Mouse (Mus musculus) heart, postnatal 0 days (tissue): ENCODE results near the gene Cabp1. TPM values are rescaled to one million over a fixed set of nuclear protein-coding genes. Genes with fewer than 3 reads are reported as not detected.

Experiments used
- ATAC-seq: fragments of 200-750 bp; cut with Nextera tagmentation; 2 replicates; pipeline ENCODE4 v1.8.0; 2017; ENCODE audit warnings: low read depth, moderate number of reproducible peaks, moderate library complexity; ENCODE audit not compliant: insufficient read depth
- DNase-seq: peaks from one replicate; pipeline ENCODE4 v3.0.0-alpha.2; 2016; ENCODE audit warnings: low spot score
- H3K27ac ChIP-seq: fragments of 300-500 bp; sonication (generic); 2 replicates; pipeline ENCODE4 v1.5.1; 2014; ENCODE audit warnings: low read depth, mild to moderate bottlenecking
- H3K27me3 ChIP-seq: fragments of 300-500 bp; sonication (generic); 2 replicates; pipeline ENCODE4 v1.6.1; 2014; ENCODE audit warnings: low read length, mixed read lengths; ENCODE audit not compliant: control insufficient read depth, insufficient read depth
- H3K36me3 ChIP-seq: fragments of 300-500 bp; sonication (generic); replicated peaks from 2 replicates; pipeline ENCODE4 v1.6.1; 2014; ENCODE audit warnings: low read length, mixed read lengths; ENCODE audit not compliant: control insufficient read depth, insufficient read depth
- H3K4me1 ChIP-seq: fragments of 300-500 bp; sonication (generic); 2 replicates; pipeline ENCODE4 v1.6.1; 2014; ENCODE audit warnings: antibody characterized with exemption; ENCODE audit not compliant: control insufficient read depth, insufficient read depth
- H3K4me2 ChIP-seq: fragments of 300-500 bp; sonication (generic); 2 replicates; pipeline ENCODE4 v1.6.1; 2014; ENCODE audit warnings: low read depth, mild to moderate bottlenecking, low read length, moderate library complexity
- H3K4me3 ChIP-seq: fragments of 300-500 bp; sonication (generic); 2 replicates; pipeline ENCODE4 v1.5.1; 2014; ENCODE audit warnings: low read depth, low read length
- H3K9ac ChIP-seq: fragments of 300-500 bp; sonication (generic); replicated peaks from 2 replicates; pipeline ENCODE4 v1.6.1; 2014; ENCODE audit warnings: low read depth, low read length, mixed read lengths
- H3K9me3 ChIP-seq: fragments of 300-500 bp; sonication (generic); replicated peaks from 2 replicates; pipeline ENCODE4 v1.6.1; 2016; ENCODE audit warnings: low read length; ENCODE audit not compliant: control insufficient read depth
- CTCF ChIP-seq: IDR thresholded peaks from 2 replicates; pipeline ENCODE4 v1.5.1; 2016; ENCODE audit warnings: antibody characterized with exemption, control low read depth, low read depth
- EP300 ChIP-seq: IDR thresholded peaks from 2 replicates; pipeline ENCODE4 v1.6.1; 2016; ENCODE audit warnings: antibody characterized with exemption, low read depth
- WGBS: fragments of 180-500 bp; shearing (Covaris S2); extraction: QIAGEN DNeasy Blood & Tissue Kit; methylation state at CpG from one replicate; pipeline ENCODE4 v1.1.7; 2014; 5-methylcytosine and 5-hydroxymethylcytosine counted together
- polyA plus RNA-seq: library from polyadenylated mRNA; unstranded; fragments of >200 nt; fragmentation: Nextera tagmentation; extraction: Ambion mirVana; gene quantifications from 2 replicates; pipeline ENCODE4 v1.2.1, GENCODE M21; 2015
- total RNA-seq: library from RNA; depleted of rRNA; stranded (reverse); fragments of >200 nt; gene quantifications from 2 replicates; pipeline ENCODE4 v1.2.3, GENCODE M21; 2014; ENCODE audit warnings: low replicate concordance; rRNA removed

The Cabp1 gene
- total and polyA plus RNA-seq, 2 experiments from 2014 or later, result 0.96 to 4.1 TPM

DNA sequence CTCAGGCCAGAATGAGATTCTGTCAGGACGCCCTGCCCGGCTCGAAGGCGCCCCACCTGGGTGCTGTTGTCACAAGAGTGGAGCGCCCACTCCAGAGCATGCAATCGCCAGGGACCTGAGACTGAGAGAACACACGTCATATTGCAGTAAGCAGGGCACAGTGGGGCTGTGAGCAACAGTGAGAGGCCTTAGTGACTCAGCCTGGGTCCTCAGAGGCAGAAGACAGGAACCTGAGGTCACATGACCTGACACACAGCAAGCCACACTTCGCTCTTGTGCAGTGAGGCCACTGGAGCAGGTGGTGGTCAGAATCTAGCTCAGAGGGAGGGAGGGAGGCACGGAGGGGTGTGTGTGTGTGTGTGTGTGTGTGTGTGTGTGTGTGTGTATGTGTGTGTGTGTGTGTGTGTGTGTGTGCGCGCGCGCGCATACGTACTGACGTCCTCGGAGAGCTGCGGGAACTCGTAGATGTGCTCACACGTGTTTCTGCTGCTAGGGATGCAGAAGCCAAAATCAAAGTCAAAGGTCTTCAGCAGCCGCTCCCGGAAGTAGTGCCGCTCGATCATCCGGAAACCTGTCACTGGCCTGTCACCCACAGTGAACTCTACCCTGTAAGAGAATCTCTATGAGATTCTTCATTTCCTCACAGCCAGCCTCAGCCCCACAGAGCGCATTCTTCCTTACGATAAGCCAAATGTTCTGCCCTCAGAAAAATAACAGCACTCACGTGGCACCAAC is 67.4 kb downstream of the Cabp1 start:
- H3K27me3 ChIP-seq, result no peaks in the 10 kb centered on the region
- H3K9me3 ChIP-seq, result no peaks in the 10 kb centered on the region
- DNase-seq (no peak), ATAC-seq (no peak)
- H3K4me2 ChIP-seq, result no peak overlapping the region
- H3K36me3 ChIP-seq, result peaks cover 53% of the 10 kb centered on the region
- no peak overlapping the region for H3K4me3 ChIP-seq
- WGBS, result 83% methylated on average over 28 of the region's 28 CpGs
- H3K4me1 ChIP-seq, result no peaks in the 10 kb centered on the region
- H3K9ac ChIP-seq, result no peak overlapping the region
- no peak for TF ChIP-seq EP300
- TF ChIP-seq CTCF, result no peak
- H3K27ac ChIP-seq, result no peak overlapping the region

DNA sequence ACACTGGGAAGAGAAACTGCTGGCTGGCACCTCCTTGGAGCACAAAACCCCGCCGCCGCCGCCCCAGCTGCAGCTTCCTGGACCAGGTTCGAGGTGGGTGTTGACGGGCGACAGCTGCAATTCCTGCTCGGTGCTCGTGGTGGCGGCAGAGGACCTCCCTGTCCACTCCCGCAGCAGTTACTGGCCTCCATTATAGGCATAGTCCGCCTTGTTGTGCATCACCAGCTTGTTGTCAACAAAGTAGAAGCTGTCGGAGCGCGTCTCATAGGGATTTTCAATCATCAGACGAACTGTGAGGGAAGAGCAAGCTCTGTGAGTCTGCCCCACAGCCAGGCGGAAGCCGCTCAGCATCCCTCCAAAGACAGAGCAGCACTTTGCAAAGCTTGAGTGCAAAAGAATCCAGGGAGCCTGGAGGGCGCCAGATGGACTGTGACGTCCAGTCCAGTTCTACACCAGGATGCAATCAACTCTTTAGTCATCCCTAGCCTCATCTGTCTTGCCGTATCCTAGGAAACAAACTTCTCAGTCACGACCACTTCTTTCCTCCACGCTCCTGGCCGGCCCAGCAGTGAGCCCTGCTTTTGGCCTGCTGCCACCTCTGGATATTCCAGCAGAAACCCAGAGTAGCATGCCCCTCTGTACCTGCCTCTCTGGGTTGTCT is 68.8 kb downstream of the Cabp1 start:
- peak; percentile 91 for DNase-seq
- 17% methylated on average over 24 of the region's 24 CpGs for WGBS
- Histone ChIP-seq H3K4me2 (no peak overlapping the region), H3K9ac (no peak overlapping the region), H3K27ac (peak overlapping the region; percentile 54; the same call in 1 of the 2 replicates), H3K9me3 (no peaks in the 10 kb centered on the region), H3K27me3 (no peaks in the 10 kb centered on the region), H3K4me1 (no peaks in the 10 kb centered on the region), H3K36me3 (peaks cover 50% of the 10 kb centered on the region), H3K4me3 (no peak overlapping the region)
- ATAC-seq, result peak; percentile 89
- TF ChIP-seq CTCF, result peak; percentile 90
- no peak for TF ChIP-seq EP300

DNA sequence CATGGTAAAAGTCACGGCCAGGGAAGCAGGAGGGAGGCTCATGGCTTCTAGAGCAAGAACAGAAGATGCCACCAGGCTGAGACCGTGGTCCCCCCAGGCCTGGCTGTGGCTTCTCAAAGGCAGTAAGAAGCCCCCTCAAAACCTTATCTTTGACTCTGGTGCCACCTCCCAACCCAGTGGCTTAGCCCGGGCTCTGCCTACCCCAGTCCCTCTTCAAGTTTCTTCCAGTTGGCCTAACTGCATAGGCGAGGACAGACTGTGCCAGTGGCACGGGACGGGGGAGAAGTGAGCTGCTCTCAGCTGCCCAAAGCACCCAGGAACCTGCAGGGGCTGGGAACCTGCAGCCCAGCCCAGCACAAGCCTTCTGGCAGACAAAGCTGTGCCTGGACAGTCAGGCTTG is 69.5 kb downstream of the Cabp1 start:
- Histone ChIP-seq H3K27ac (no peak overlapping the region), H3K9ac (no peak overlapping the region), H3K9me3 (no peaks in the 10 kb centered on the region), H3K4me2 (no peak overlapping the region), H3K4me3 (no peak overlapping the region), H3K27me3 (no peaks in the 10 kb centered on the region), H3K36me3 (peaks cover 43% of the 10 kb centered on the region), H3K4me1 (no peaks in the 10 kb centered on the region)
- DNase-seq, result no peak
- TF ChIP-seq CTCF (no peak), EP300 (no peak)
- ATAC-seq, result no peak
- 90% methylated on average over 6 of the region's 6 CpGs for WGBS

DNA sequence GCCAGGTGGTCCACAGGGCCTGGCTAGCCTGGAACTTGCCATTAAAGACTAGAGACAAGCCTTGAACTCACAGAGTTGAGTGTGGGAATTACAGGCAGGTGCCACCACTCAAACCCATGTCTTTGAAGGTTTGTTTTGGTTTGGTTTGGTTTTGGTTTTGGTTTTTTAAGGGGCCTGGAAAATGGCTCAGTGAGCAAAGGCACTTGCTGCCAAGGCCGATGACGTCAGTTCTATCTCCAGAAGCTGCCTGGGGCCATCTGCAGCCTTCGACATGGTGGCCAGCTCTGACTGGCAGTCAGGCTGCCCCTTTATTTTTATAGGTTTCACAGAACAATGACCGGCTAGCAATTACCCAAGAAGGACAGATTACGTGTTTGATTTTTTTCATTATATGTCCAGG is 73.2 kb downstream of the Cabp1 start:
- Histone ChIP-seq H3K9ac (no peak overlapping the region), H3K4me2 (no peak overlapping the region), H3K4me3 (no peak overlapping the region), H3K36me3 (peaks cover 22% of the 10 kb centered on the region; the same call in 1 of the 2 replicates), H3K4me1 (0 out of 2 replicates have a peak, but pooled peaks cover 3% of the 10 kb centered on the region), H3K27me3 (no peaks in the 10 kb centered on the region), H3K27ac (no peak overlapping the region), H3K9me3 (no peaks in the 10 kb centered on the region)
- DNase-seq, result no peak
- no peak for ATAC-seq
- 69% methylated on average over 5 of the region's 5 CpGs for WGBS
- TF ChIP-seq EP300, result no peak
- TF ChIP-seq CTCF, result no peak

DNA sequence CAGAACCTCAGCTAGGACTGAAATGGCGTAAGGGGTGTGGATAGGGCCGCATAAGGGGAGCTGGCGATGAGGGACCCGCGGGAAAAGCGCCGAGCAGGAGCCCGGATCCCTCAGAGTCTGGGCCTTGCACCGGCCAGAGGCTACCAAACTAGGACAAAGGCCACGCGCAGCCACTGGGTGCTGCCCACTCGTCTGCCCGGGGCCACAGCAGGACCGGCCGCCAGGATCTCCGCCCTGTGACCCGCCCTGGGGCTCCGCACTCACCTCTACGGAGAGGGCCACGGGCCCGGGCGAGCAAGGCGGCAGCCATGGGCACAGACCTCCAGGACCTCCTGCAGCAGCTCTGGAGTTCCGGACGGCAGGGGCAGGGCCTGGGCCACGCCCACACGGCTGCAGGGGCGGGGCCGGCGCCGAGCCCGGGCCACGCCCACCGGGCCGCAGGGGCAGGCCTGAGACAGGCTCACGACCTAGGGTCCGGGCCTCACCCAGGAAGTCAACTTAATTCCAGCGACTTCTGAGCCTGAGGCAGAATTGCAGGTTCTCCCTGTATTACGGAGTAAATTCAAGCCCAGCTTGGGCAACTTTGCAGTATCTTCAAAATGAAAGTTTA is 75.1 kb downstream of the Cabp1 start, which contains the start of gene Acads:
TSS of gene Acads (minus strand) at position 386 of the 610 bp plus-strand sequence.
- WGBS, result under 1% methylated on average over 39 of the region's 39 CpGs
- Histone ChIP-seq H3K27me3 (no peaks in the 10 kb centered on the region), H3K36me3 (peaks cover 29% of the 10 kb centered on the region; the same call in 1 of the 2 replicates), H3K27ac (peak within 1 kb of the TSS; percentile 80), H3K4me2 (peak within 1 kb of the TSS; percentile 82), H3K9ac (peak within 1 kb of the TSS; percentile 82), H3K4me1 (0 out of 2 replicates have a peak, but pooled peaks cover 3% of the 10 kb centered on the region), H3K9me3 (no peaks in the 10 kb centered on the region), H3K4me3 (peak within 1 kb of the TSS; percentile 79)
- TF ChIP-seq EP300 (0 out of 2 replicates have a peak, but pooled peaks have one; percentile 17), CTCF (no peak)
- DNase-seq (peak; percentile 80), ATAC-seq (peak; percentile 95)

Other genes with a start within 250 kb of the Cabp1 start
- not detected in 2 replicates for gene Hnf1a, start 223.3 kb downstream of the Cabp1 start, total RNA-seq
- not detected in 2 replicates for gene Hnf1a, start 223.3 kb downstream of the Cabp1 start, polyA plus RNA-seq
- gene Sppl3, start 183.2 kb downstream of the Cabp1 start, total RNA-seq, result 65.6 and 68.7 TPM in 2 replicates
- 6.8 and 7.2 TPM in 2 replicates for gene Sppl3, start 183.2 kb downstream of the Cabp1 start, polyA plus RNA-seq
- not detected in 2 replicates for gene Gm10401, start 96.1 kb downstream of the Cabp1 start, total RNA-seq
- gene Gm10401, start 96.1 kb downstream of the Cabp1 start, polyA plus RNA-seq, result 13.3 and 14.4 TPM in 2 replicates
- gene Acads, start 75.0 kb downstream of the Cabp1 start, total RNA-seq, result 266 and 288 TPM in 2 replicates
- gene Acads, start 75.0 kb downstream of the Cabp1 start, polyA plus RNA-seq, result 208 and 211 TPM in 2 replicates
- gene Unc119b, start 59.4 kb downstream of the Cabp1 start, total RNA-seq, result 17.0 and 25.9 TPM in 2 replicates
- 10.6 and 11.7 TPM in 2 replicates for gene Unc119b, start 59.4 kb downstream of the Cabp1 start, polyA plus RNA-seq
- gene Mlec, start 36.2 kb downstream of the Cabp1 start, total RNA-seq, result 68.4 and 74.8 TPM in 2 replicates
- 20.4 and 21.1 TPM in 2 replicates for gene Mlec, start 36.2 kb downstream of the Cabp1 start, polyA plus RNA-seq
- gene Pop5, start 41.5 kb upstream of the Cabp1 start, total RNA-seq, result 41.1 and 71.6 TPM in 2 replicates
- gene Pop5, start 41.5 kb upstream of the Cabp1 start, polyA plus RNA-seq, result 57.9 and 65.9 TPM in 2 replicates
- gene Rnf10, start 78.5 kb upstream of the Cabp1 start, total RNA-seq, result 76.0 and 82.4 TPM in 2 replicates
- 104 and 105 TPM in 2 replicates for gene Rnf10, start 78.5 kb upstream of the Cabp1 start, polyA plus RNA-seq
- 74.1 and 82.7 TPM in 2 replicates for gene Coq5, start 85.3 kb upstream of the Cabp1 start, total RNA-seq
- 111 and 116 TPM in 2 replicates for gene Coq5, start 85.3 kb upstream of the Cabp1 start, polyA plus RNA-seq
- 164 and 224 TPM in 2 replicates for gene Dynll1, start 106.6 kb upstream of the Cabp1 start, total RNA-seq
- 615 and 804 TPM in 2 replicates for gene Dynll1, start 106.6 kb upstream of the Cabp1 start, polyA plus RNA-seq
- 21.3 and 41.1 TPM in 2 replicates for gene Srsf9, start 132.8 kb upstream of the Cabp1 start, total RNA-seq
- gene Srsf9, start 132.8 kb upstream of the Cabp1 start, polyA plus RNA-seq, result 62.9 and 67.5 TPM in 2 replicates
- 10.4 and 19.4 TPM in 2 replicates for gene Gatc, start 146.8 kb upstream of the Cabp1 start, total RNA-seq
- gene Gatc, start 146.8 kb upstream of the Cabp1 start, polyA plus RNA-seq, result 14.8 and 15.1 TPM in 2 replicates
- gene Triap1, start 146.8 kb upstream of the Cabp1 start, total RNA-seq, result 13.0 and 27.2 TPM in 2 replicates
- 39.2 and 42.3 TPM in 2 replicates for gene Triap1, start 146.8 kb upstream of the Cabp1 start, polyA plus RNA-seq
- 1,673 and 1,690 TPM in 2 replicates for gene Cox6a1, start 154.6 kb upstream of the Cabp1 start, total RNA-seq
- gene Cox6a1, start 154.6 kb upstream of the Cabp1 start, polyA plus RNA-seq, result 2,126 and 2,128 TPM in 2 replicates
- gene Msi1, start 235.2 kb upstream of the Cabp1 start, total RNA-seq, result 2.5 and 5.6 TPM in 2 replicates
- gene Msi1, start 235.2 kb upstream of the Cabp1 start, polyA plus RNA-seq, result 0.99 and 1.1 TPM in 2 replicates